Mouse (Mus musculus) limb, embryonic 11.5 days (tissue): ENCODE results near the gene St5. TPM values are rescaled to one million over a fixed set of nuclear protein-coding genes. Genes with fewer than 3 reads are reported as not detected.

Source experiments
- ATAC-seq: fragments of 200-750 bp; cut with Nextera tagmentation; 2 replicates; pipeline ENCODE4 v1.8.0; 2017; ENCODE audit warnings: low read depth; ENCODE audit not compliant: insufficient number of reproducible peaks, low FRiP score, low TSS enrichment
- DNase-seq: peaks from one replicate; pipeline ENCODE4 v3.0.0-alpha.2; 2015; ENCODE audit warnings: low spot score
- H3K27ac ChIP-seq: fragments of 300-500 bp; sonication (generic); replicated peaks from 2 replicates; pipeline ENCODE4 v1.5.1; 2014; ENCODE audit warnings: low read depth, mild to moderate bottlenecking, low read length
- H3K27me3 ChIP-seq: fragments of 300-500 bp; sonication (generic); 2 replicates; pipeline ENCODE4 v1.6.1; 2014; ENCODE audit warnings: mild to moderate bottlenecking, low read length, mixed read lengths; ENCODE audit not compliant: control insufficient read depth, insufficient read depth
- H3K36me3 ChIP-seq: fragments of 300-500 bp; sonication (generic); 2 replicates; pipeline ENCODE4 v1.6.1; 2014; ENCODE audit warnings: mild to moderate bottlenecking, low read length, moderate library complexity, mixed read lengths; ENCODE audit not compliant: control insufficient read depth, insufficient read depth
- H3K4me1 ChIP-seq: fragments of 300-500 bp; sonication (generic); 2 replicates; pipeline ENCODE4 v1.6.1; 2014; ENCODE audit warnings: low read length, mixed read lengths; ENCODE audit not compliant: control insufficient read depth, insufficient read depth
- H3K4me2 ChIP-seq: fragments of 300-500 bp; sonication (generic); 2 replicates; pipeline ENCODE4 v1.6.1; 2014; ENCODE audit warnings: low read depth, mild to moderate bottlenecking, moderate library complexity; ENCODE audit not compliant: severe bottlenecking
- H3K4me3 ChIP-seq: fragments of 300-500 bp; sonication (generic); 2 replicates; pipeline ENCODE4 v1.5.1; 2014; ENCODE audit warnings: low read depth, low read length
- H3K9ac ChIP-seq: fragments of 300-500 bp; sonication (generic); 2 replicates; pipeline ENCODE4 v1.6.1; 2014; ENCODE audit warnings: mild to moderate bottlenecking, low read length
- H3K9me3 ChIP-seq: fragments of 300-500 bp; sonication (generic); 2 replicates; pipeline ENCODE4 v1.6.1; 2016; ENCODE audit warnings: low read length; ENCODE audit not compliant: control insufficient read depth
- WGBS: fragments of 180-500 bp; shearing (Covaris S2); extraction: QIAGEN DNeasy Blood & Tissue Kit; methylation state at CpG from one replicate; pipeline ENCODE4 v1.1.7; 2014; 5-methylcytosine and 5-hydroxymethylcytosine counted together
- polyA plus RNA-seq: library from polyadenylated mRNA; unstranded; fragments of >200 nt; fragmentation: Nextera tagmentation; extraction: Ambion mirVana; gene quantifications from 2 replicates; pipeline ENCODE4 v1.2.1, GENCODE M21; 2014

Gene St5
- polyA plus RNA-seq, 1 experiment from 2014 or later, result 52.3 TPM

DNA sequence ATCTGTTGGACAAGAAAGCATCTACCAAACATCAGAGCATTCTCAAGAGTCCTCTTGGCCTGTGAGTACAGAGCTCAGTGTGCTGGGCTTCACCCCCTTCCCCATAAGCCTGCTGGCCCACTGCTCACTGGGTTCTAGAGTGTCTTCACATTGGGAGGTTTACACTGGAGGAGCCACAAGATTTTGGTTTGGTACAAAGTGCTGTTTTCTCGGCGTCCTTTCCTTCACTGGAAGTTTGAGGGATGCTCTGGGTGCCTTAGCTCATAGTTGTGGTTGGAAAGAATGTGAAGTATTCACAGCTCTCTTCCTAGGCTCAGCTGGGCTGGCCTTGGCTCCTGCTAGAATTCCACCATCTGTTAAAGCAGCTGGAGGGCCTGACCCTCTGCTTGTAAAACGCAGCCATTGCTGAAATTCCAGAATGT lies 5.6 kb upstream of the St5 start:
- Histone ChIP-seq H3K4me3 (no peak overlapping the region), H3K4me2 (no peak overlapping the region), H3K36me3 (0 out of 2 replicates have a peak, but pooled peaks cover 2% of the 10 kb centered on the region), H3K9ac (no peak overlapping the region), H3K9me3 (no peaks in the 10 kb centered on the region), H3K4me1 (no peaks in the 10 kb centered on the region), H3K27ac (no peak overlapping the region), H3K27me3 (no peaks in the 10 kb centered on the region)
- ATAC-seq, result no peak
- 67% methylated on average over 3 of the region's 3 CpGs for WGBS
- DNase-seq, result no peak

DNA sequence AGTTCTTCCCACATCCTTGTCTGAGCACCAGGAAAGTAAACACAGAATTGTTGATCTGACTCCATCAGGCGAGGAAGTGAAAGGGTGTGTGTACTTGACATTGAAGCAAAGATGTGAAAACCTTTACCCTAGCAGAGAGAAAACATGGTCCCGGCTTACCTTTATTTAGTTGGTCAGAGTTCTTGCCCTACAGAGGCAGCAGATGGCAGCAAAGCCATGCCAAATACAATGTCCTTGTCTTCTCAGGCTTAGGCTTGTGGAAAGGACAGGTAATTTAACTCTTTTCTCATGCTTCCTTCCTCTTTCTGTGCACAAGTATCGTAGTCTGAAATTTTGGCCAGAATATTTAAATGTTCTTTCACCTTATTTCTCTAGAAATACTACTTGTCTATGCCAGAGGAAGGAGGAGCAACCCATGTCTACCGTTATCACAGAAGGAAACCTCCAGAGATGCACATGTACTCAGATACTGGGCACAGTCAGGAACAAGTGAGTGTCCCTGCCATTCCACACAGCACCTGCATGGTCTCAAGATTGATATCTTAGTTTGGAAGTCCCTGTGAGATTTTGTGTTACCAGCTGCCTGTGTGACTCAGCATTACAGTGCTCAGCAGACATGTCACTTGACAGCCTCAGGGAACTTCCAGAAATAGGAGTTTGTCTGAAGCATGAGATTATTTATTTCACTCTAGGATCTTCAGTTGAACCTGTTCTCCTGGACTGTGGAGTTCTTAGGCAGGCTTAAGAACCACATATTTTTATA lies 3.8 kb upstream of the St5 start:
- Histone ChIP-seq H3K9me3 (no peaks in the 10 kb centered on the region), H3K4me1 (no peaks in the 10 kb centered on the region), H3K4me2 (no peak overlapping the region), H3K27ac (no peak overlapping the region), H3K9ac (no peak overlapping the region), H3K36me3 (0 out of 2 replicates have a peak, but pooled peaks cover 2% of the 10 kb centered on the region), H3K4me3 (no peak overlapping the region), H3K27me3 (no peaks in the 10 kb centered on the region)
- WGBS, result 57% methylated on average over 4 of the region's 4 CpGs
- no peak for ATAC-seq
- DNase-seq, result peak; percentile 60

DNA sequence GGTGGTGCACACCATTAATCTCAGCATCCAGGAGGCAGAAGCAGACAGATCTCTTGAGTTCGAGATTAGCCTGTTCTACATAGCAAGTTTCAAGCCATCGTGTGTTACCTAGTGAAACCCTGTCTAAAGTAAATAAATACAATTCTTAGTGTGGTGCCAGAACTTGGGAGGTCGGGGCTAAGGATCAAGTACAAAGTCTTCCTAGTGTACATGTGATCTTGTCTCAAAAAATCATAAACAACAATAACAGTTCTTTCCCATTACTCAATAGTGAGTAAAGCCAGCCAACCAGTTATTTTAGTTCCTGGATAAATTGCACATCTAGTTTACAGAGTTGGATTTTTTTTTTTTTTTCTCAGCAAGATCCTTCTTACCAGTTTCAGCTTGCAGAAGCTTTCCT lies 1.1 kb upstream of the St5 start:
- DNase-seq, result no peak
- H3K4me1 ChIP-seq, result no peaks in the 10 kb centered on the region
- peak overlapping the region; percentile 79 for H3K4me2 ChIP-seq
- H3K27ac ChIP-seq, result no peak overlapping the region
- H3K36me3 ChIP-seq, result no peaks in the 10 kb centered on the region
- H3K9ac ChIP-seq, result no peak overlapping the region
- no peaks in the 10 kb centered on the region for H3K27me3 ChIP-seq
- ATAC-seq, result no peak
- H3K4me3 ChIP-seq, result peak overlapping the region; percentile 68
- 78% methylated on average over 3 of the region's 3 CpGs for WGBS
- H3K9me3 ChIP-seq, result no peaks in the 10 kb centered on the region

DNA sequence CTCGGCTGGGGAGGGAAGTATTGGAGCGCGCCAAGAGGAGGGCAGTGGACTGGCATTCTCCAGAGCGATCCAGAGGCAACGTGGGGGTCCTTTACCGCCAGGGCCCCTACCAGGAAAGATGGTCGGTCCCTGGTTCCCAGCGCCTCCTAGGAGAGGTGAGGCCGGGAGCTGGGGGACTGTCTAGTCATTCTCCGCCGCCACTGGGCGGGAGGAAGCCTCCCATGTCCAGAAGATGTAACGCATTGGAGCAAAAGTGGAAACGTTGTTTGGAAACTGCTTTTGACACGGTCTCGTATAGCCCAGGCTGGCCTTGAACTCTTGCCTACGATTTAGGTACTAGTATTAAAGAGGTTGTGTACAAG lies 592 bp upstream of the St5 start:
- no peaks in the 10 kb centered on the region for H3K27me3 ChIP-seq
- ATAC-seq (no peak), DNase-seq (no peak)
- H3K4me3 ChIP-seq, result peak overlapping the region; percentile 68
- peak overlapping the region; percentile 77 for H3K27ac ChIP-seq
- peak overlapping the region; percentile 79 for H3K4me2 ChIP-seq
- H3K4me1 ChIP-seq, result no peaks in the 10 kb centered on the region
- WGBS, result 2% methylated on average over 15 of the region's 17 CpGs
- H3K36me3 ChIP-seq, result no peaks in the 10 kb centered on the region
- peak overlapping the region; percentile 85 for H3K9ac ChIP-seq
- H3K9me3 ChIP-seq, result no peaks in the 10 kb centered on the region

DNA sequence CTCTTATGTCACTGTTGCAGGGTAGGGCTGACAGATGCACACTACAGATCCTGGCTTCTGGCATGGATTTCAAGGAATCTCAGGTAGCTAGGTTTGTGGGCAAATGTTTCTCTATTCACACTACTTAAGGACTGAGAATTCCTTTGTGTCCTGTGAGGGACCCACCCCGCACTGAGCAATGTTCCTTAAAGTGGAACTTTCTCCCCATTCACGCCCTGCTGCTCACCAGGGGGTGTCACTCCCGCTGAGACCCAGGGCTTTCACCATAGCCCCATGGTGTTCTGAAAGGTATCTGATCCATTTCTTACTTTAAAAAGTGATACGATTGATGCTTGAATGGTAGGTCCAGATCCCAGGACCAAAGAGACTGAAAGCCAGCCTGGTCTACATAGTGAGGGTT lies 684 bp downstream of the St5 start:
- no peaks in the 10 kb centered on the region for H3K36me3 ChIP-seq
- ATAC-seq (no peak), DNase-seq (no peak)
- H3K4me3 ChIP-seq, result no peak overlapping the region
- WGBS, result 37% methylated on average over 4 of the region's 4 CpGs
- H3K9me3 ChIP-seq, result no peaks in the 10 kb centered on the region
- H3K27me3 ChIP-seq, result no peaks in the 10 kb centered on the region
- no peak overlapping the region for H3K4me2 ChIP-seq
- no peak overlapping the region for H3K9ac ChIP-seq
- no peaks in the 10 kb centered on the region for H3K4me1 ChIP-seq
- H3K27ac ChIP-seq, result no peak overlapping the region

DNA sequence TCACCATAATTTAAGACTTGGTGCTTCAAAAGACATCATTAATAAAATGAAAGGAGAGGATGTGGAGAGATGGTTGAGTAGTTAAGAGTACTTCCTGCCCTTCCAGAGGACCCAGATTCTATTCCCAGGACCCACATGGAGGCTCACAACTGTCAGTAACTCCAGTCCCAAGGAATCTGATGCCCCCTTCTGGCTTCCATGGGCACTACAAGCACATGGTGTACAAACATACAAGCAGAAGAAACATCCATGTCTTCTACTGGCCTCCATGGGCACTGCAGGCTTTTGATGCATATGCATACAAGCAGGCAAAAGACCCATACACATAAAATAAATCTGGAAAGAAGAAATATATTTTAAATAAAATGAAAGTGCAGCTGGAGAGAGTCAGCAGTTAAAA lies 3.2 kb downstream of the St5 start:
- Histone ChIP-seq H3K4me2 (no peak overlapping the region), H3K4me1 (no peaks in the 10 kb centered on the region), H3K4me3 (no peak overlapping the region), H3K27me3 (no peaks in the 10 kb centered on the region), H3K9ac (no peak overlapping the region), H3K27ac (no peak overlapping the region), H3K9me3 (no peaks in the 10 kb centered on the region), H3K36me3 (no peaks in the 10 kb centered on the region)
- ATAC-seq, result no peak
- no peak for DNase-seq

DNA sequence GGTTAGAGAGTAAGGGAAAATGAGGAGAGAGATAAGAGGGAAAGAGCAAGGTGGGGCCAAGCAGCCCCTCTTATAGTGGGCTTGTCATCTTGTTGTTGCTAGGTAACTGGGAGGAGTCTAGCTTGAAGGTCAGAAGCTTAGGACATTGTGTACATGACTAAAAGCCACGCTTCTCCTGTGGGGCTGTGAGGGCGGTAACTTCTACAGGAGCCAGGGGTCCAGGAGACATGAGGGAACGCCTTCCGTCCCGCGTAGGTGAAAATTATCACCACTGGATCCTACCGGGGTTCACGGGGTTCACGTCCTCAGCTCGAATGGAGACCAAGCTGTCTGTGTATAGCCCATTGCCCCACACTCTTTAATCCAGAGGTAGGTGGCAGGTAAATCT lies 8.1 kb downstream of the St5 start:
- Histone ChIP-seq H3K4me1 (no peaks in the 10 kb centered on the region), H3K27ac (no peak overlapping the region), H3K9ac (no peak overlapping the region), H3K27me3 (no peaks in the 10 kb centered on the region), H3K4me3 (no peak overlapping the region), H3K36me3 (no peaks in the 10 kb centered on the region), H3K4me2 (no peak overlapping the region), H3K9me3 (no peaks in the 10 kb centered on the region)
- DNase-seq (no peak), ATAC-seq (no peak)
- 92% methylated on average over 10 of the region's 10 CpGs for WGBS

DNA sequence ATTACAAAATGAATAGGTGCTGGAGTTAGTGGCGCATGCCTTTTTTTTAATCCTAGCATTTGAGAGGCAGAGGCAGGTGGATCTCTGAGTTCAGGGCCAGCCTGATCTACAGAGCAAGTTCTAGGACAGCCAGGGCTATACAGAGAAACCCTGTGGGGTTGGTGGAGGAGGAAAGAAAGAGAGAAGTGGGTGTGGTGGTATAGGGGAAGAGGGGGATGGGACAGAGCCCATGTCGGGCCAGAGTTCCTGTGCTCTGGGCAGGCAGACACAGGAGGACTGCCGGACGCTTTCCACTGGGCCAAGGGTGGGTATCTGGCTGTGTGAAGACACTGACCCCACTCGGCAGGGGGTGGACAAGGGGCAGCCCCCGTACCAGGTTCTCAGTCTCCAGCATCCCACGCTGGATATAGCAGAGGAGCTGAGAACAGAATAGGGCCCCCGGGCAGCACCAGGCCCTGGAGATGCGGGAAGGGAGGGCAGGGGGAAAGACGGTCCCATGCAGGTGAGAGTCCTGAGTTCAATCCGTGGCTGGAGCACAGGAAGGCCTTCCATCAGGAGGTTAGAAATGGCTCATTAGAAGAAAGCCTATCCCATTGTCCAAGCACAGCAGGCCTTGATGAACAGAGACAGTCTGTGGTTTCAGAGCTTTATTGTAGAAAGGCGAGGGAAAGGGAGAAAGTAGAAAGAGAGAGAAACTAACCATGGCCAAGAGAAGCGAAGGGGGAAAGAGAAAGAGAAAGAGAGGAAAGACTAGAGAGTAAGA lies 8.6 kb downstream of the St5 start:
- no peak overlapping the region for H3K9ac ChIP-seq
- ATAC-seq (no peak), DNase-seq (no peak)
- H3K27ac ChIP-seq, result no peak overlapping the region
- H3K9me3 ChIP-seq, result no peaks in the 10 kb centered on the region
- H3K27me3 ChIP-seq, result no peaks in the 10 kb centered on the region
- no peaks in the 10 kb centered on the region for H3K36me3 ChIP-seq
- H3K4me2 ChIP-seq, result no peak overlapping the region
- no peaks in the 10 kb centered on the region for H3K4me1 ChIP-seq
- no peak overlapping the region for H3K4me3 ChIP-seq
- WGBS, result 88% methylated on average over 13 of the region's 13 CpGs
